Mouse (Mus musculus) retina, adult 2 months (tissue): ENCODE data around the gene Angpt4.

Experiments used
- DNase-seq: peaks from one replicate; pipeline ENCODE4 v3.0.0-alpha.2; 2012; ENCODE audit warnings: low read depth, low spot score

Angpt4 gene

DNA sequence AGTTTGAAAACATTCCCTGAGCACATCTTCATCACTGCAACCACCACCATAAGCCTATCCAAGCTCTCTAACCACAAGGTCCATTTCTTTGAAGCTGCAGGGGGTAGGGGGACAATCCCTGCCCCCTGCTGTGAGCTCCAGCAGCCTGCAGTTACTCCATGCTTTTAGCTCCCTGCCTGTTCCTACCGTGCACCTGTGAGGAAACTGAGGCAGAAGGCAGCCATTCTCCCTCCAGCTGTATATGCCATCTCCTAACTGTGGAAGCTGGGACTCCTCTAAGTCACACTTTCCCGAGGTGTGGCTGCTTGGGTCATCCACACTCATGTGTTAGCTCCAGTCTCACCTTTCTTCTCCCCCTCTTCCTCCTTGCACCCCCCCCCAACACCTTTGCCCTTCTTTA lies 4.1 kb downstream of the Angpt4 start:
- no peak for DNase-seq

DNA sequence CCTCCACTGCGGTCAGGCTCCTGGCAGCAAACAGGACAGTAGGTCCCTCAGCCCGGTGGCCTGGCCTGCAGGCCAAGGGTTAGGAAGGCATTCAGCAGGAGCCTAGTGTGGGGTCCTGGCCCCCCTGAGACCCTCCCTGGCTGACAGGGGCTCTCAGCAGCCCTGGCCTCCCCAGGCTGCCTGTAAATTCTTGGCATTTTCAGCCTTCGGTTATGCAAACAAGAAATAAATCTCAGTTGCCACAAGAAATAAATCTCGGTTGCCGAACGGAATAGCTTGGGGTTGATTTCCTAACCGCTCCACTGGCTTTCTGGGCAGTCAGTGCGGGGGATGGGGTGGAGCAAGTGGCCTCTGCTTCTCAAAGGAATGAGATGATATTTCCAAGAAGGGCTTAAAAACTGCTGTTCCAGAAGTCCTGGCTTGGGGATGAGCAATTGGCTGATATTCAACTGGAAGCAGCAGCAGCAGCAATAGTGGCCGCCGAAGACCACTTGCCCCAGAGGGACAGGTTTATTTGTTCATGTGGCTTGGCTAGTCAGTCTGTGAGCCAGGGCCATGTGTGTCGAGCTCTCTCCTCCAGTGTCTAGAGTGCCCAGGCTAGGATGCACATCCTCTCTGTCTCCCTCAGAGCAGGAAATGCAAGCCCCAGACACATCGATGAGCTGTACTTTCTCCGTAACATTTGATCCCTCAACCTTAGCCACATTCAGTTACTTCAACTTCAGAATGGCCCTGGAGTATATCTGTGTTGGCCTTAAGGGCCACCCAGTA lies 5.2 kb downstream of the Angpt4 start:
- no peak for DNase-seq

DNA sequence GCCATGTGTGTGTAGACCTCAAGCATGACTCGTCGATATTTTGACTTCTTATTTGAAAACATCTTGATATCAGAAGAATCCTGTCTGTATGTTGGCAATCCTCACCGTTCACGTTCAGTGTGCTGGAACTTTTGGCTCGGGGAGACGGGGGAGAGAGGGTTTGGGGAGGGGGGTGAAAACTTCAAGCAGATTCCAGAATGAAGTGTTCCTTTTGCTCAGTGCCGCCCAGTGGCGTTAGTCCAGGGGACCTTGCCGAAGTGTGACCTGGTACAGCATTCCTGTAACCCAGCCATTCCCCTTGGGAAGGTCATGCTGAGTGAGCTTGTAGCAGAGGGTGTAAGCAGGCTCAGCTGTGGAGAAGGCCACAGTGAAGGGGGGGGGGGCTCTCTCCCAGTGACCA lies 8.1 kb downstream of the Angpt4 start:
- DNase-seq: no peak

DNA sequence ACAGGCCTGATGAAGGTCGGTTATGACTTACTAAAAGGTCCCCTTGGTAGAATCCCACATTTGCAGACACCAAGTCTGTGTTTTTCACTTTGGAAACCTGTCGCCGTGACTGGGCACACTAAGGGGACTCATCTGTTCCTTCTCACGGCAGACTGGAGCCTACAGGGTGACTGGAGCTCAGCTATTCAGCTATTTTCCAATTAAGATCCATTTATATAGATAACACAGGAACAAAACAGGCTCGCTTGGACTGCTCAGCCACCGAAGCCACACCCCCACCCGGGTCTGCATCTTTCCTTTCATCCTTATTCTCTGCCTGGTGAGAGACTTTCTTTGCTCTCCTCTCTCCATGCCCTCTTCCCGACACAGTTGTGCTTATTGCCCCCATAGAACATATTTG lies 10.1 kb downstream of the Angpt4 start:
- DNase-seq: no peak

DNA sequence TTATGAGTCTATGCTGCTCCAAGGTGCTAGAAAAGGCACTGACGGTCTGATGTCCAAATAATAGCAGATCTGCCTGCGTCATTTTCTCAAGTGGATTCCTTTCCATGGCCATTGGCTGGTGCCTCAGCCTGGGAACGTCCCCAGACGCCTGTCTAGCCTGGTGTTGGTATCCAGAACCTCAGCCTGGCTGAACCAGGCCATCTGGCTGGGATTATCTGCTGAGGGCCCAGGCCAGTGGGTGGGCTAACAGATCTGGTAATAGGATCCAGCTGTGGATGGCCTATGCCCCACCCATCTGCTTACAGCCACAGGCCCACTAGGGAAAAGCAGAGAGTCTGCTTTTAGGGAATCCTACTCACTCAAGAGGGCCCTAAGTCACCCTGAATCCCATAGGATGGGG lies 10.6 kb downstream of the Angpt4 start:
- no peak for DNase-seq

DNA sequence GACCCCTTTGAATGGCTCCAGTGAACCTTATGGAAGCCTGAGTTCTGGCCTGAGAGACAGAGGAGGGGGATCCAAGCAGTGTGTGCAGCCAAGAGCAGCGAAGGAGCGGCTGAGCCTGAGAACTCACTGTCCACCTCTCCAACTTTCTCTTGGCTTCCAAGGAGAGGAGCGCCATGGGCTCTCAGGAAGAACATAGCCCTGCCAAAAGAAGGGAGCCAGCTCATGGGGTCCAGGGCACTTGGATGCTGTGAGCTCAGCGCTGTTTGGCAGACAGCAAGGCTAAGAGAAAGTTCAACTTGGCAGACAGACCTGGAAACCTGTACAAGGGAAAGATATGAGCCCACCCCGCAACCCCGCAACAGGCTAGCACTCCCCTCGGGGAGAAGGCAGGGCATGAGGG lies 13.3 kb downstream of the Angpt4 start:
- DNase-seq: no peak

DNA sequence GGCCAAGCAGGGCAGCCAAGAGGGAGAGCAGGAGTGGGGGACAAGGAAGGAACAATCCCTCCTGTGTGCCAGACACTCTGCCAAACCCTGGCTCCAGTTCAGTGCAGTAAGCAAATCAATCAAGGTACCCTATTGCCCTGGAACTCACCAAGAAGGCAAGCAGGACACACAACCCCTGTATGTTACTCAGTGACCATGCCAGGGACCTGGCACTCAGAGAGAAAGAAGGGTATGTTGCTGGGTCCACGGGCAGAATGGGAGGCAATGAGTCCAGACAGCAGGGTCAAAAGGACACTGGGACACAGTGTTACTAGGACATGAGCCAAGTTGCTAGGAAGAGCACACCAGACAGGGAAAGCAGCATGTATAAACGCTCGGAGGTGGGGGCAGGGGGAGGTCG lies 14.7 kb downstream of the Angpt4 start:
- no peak for DNase-seq

DNA sequence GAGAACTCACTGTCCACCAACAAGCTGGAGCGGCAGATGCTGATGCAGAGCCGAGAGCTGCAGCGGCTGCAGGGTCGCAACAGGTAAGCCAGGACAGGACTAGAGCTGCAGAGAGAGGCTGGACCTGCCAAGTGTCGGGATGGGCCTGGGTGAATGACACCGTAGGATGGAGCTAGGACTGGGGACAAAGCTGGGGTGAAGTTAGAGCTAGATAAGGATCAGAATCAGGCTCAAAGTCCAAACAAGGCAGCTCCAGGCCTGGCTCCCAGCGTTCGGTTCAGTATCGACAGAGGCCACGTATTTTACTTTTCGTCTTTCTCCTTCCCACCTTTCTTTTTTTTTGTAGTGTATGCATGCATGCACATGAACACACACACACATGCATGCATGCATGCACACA lies 16.1 kb downstream of the Angpt4 start:
- no peak for DNase-seq

DNA sequence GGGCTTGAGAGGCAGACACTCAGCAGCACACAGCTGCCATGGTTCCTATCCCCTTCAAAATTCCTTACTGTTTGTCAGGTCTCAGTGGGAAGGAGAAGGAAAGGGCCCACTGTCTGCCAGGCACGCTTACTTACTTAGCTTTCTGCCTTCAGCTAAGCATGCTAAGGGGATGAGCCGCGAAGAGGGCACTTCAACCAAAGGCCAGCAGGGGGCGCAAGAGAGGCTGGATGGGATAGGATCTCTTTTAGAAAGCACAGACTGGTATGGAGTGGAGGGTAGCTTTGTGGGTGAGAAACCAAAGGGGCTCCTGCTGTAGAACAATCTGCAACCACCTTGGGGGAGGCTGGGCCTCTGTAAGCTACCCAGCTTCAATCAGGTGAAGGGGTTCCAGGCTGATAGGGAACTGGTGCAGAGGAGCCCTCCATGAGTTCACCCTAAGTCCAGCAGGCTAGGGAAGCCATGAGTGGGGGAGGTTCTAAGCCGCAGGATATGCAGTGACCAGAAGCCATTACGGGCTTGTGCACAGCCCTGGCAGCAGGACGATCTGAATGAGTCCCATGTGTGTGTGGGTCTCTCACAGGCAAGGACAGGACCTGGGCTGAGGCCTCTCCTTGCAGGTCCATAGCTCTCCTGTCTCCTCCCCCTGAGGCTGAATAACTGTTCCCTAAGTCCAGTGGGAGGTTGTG lies 19.5 kb downstream of the Angpt4 start:
- peak; percentile 39 for DNase-seq

DNA sequence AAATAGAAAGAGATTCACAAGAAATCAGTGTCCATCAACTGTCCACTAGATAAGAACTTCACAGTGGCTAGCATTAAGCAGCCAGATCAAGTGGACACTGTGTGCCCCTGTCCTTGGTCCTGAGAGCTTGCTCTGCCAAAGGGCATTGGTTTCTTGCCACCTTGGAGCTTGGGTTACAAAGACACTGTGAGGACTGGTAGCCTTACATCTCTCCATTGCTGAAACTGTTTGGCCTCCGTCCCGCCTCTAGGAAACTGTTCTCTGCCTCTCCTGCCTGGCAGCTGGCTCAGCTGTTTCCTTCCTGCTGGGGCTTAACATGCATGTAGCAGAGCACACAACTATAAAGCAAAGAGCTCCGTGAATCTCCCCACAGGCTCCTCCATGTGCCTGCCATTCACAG lies 26.9 kb downstream of the Angpt4 start:
- DNase-seq: no peak

DNA sequence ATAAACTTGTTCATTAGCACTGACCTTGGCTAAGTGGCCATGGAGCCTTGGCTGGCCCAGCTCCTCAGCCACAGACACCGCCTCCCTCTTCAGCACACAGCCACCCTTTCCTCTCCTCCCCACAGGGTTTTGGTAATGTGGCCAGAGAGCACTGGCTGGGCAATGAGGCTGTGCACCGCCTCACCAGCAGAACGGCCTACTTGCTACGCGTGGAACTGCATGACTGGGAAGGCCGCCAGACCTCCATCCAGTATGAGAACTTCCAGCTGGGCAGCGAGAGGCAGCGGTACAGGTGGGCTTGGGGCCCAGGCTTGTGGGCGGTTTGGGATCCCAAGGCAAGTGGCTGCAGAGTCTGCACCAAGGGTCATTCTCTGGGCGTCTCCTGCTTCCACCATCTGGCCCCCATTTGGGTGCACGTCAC lies 27.8 kb downstream of the Angpt4 start:
- DNase-seq: no peak

DNA sequence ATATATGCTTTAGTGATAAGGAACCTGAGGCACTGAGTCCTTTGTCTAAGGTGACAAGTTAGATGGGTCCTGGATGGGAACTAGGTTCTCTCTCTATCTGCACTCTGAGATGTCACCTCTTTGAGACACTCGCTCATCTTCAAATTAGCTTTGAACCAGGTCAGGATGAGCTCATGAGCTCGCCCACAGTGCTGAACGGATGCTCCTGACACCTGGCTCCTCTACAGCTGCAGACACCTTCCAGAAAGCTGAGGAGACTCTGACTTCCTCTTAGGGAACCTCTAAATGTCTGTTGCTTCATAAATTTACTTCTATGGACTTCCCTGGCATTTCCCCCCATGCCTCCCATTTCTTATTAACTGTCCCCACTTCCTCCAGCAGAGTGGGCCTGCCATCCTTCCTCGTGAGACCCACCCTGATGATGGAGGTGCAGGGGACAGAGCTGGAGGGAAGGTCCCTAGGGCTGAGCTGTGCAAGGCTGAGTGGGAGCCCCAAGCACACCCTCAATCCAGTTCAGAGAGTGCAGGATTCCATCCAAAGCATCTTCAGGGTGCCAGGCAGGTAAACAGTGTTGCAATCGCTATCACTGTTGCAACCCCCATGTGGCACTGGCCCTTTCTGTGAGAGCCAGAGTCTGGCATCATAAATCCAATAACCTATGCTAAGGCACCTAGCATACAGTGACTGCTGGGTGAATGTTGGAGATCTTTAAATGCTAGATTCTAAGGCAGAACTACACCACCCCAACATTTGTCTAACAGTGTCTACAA lies 28.8 kb downstream of the Angpt4 start:
- no peak for DNase-seq

DNA sequence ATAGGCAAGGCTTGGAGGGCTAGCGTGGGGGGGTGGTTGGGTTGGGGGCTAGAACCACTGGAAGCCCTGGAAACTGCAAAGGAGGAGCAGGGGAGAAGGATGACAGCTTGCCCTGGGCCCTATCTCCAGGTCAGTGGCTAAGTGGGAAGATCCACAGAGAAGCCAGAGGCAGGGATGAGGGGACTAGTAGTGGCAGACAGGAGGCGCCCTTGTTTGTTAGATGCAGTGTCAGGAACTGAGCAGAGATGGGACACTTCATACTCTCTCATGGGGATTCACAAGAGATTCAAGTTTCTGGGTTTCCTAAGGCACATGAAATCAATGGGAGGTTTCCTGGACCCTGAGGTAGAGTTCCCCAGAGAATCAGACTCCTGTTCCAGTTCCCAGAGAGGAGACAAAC lies 30.3 kb downstream of the Angpt4 start:
- DNase-seq: no peak

DNA sequence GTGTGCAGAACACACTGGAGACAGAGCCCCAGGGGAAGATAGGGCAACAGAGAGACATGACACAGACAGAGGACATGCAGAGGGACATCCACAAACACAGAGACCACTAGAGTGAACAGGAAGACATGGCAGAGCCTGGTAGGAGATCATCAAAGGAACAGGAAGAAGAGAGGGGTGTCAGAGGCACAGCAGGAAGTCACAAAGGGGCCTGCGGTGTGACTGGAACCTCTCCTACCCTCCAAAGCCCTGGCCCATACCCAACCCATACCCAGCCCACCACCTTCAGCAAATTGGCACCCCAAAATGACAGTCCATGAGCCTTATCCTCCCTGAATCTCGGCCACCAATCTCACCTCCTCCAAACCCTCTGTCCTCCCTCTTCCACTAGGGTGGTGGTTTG lies 33.1 kb downstream of the Angpt4 start:
- no peak for DNase-seq

DNA sequence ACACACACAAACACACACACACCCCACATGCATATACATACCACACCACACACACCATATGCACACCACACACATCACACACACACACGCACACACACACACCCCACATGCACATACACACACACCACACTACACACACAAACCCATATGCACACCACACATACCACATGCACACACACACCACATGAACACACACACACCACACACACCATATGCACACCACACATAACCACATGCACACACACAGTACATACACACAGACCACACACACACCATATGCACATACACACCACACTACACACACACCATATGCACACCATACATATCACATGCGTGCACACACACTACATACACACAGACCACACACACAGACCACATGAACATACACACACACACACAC lies 36.6 kb downstream of the Angpt4 start:
- no peak for DNase-seq

DNA sequence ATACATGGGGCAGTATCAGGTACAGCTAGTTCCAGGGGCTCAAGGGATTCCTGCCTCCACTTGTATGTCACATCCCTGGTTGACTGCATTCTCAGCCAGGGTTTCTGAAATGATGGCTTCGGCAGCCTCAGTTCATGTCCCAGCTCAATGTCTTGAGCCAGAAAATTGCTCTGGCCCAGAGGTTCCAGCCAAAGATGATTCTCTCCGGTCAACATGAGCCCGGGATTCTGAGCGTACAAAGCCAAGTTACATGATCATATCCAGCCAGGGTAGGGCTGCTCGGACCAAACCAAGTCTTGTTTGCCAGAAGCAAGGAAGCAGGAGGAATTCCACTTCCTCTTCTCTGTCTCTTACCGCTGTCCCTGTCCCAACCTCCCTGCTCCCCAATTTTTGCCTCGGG lies 37.3 kb downstream of the Angpt4 start:
- DNase-seq: no peak

DNA sequence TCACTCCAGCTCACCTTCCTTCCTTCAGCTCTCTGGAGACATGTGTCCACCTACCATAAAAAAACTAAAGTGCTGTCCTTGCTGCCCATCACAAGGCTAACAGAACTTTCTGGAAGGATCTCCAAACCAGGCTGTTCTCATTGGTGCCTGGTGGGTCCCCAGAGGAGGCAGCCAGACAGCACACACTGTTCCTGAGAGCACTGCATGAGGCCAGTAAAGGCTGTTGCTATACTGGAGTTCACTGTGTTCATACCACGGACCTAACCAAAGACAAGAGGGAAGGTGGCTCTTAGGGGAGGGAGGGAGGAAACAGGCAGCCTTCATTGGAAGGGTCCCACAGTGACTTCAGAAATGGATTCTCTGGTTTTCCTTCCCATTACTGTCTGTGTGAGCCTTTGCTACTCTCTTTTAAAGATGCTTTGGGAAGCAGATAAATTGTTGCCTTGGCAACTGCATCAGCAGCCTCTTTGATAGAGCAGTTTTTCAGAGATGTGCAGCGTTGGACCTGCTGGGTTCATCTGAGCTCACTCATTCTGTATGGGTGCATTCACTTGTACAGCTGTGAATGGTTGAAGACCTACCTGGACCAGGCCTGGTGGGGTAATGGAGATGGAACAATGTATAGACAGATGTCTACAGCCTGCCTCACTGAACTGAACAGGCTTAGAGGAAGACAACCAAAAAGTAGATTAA lies 38.2 kb downstream of the Angpt4 start:
- DNase-seq: no peak

DNA sequence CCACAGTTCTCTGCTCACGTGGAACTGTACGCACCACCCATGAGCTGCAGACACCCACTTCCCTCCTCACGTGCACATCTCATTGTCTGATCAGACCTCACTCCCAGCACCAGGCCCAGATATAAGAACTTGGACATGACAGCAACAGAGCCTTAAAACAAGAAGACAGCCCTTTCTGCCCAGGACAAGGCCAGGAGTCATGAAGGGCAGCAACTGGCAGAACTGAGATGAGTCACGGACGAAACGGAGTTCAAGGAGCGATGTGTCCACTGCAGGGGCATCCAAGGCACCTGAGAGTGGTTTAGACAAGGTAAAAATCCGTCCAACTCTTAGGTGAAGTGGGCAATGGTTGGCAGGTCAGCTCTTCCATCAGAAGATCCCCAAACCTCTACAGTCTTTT lies 42.7 kb downstream of the Angpt4 start:
- DNase-seq: no peak

DNA sequence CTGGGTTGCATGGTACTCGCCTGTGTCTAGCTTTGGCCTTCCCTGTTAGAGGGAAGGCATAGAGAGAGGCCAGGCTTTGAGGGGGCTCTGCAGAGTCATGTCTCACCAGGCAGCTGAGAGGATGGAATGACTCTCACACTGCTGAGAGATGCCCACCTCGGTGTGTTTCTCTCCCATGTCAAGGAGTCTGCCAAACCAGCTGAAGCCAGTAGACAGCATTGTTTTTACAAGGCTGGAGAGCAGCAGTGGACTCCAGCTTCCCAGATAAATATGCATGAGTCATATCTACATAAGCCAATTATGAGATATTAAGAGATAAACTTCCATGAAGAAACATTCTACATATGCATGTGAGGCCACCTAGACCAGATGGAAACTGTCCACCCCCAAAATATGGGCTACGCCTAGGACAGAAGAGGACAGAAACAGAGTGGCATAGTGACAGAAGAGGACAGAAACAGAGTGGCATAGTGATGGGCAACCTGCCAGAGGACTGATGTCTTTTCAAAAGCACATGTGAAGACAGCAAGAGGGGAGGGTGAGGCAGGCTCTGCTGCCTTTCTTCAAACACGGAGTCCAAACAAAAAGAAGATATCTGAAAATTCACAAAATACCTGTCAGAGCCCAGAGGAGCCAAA lies 45.6 kb downstream of the Angpt4 start:
- DNase-seq: no peak

DNA sequence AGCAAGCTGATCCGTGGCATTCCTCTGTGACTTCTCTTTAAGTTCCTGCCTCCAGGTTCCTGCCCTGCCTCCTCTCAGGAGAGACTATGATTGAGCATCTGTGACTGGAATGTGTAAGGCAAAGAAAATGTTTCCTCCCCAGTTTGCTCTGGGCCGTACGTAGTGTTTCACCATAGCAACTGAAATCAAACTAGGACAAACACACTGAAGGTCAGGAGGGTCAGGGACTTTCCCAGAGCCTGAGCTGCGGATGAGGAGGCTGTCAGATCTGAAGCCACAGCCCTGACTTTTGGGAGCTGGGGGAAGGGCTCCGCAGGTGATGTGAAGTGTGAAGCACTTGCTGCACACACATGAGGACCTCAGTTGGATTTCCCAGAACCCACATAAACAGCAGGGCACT lies 48.3 kb downstream of the Angpt4 start:
- no peak for DNase-seq

DNA sequence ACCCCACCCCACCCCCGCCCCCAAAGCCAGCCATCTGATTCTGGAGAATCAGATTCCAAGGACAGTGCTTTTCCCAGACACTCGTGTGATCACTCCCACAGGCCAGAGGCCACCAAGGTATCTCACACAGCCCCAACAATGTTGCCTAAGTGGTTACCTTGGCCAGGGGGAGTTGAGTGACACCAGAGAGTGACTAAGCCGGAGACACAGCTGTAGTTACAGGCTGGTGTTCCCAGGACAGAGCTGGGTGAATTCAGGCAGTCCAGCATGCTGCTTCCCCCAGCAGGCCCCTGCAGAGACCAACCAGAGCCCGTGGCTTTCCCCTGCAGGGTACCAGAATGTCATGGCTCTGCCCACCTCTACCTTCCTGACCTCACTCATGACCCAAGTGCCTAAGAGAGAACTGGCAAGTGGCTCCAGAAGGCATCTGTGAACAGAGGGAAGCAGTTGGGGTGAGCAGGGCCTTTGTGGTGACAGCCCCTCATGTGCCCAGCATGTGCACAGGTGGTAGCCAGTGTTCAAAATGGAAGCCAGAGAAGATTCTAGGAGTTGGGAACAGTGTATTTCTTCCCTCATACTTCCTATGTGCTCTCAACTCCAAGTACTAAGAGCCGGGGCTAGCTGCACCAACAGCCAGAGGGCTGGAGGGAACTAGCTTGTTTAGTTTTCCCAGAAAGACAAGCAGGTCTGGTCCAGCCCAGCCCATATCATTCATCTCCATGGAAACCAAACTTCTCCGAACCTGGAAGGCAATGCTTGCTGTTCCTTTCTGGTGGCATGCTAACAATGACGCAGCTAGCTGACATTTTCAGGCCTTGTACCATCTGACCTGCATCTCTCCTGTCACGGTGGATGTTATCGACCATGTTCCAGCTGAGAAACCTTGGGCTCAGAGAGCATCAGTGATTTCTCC lies 50.5 kb downstream of the Angpt4 start:
- no peak for DNase-seq
